Mouse (Mus musculus) kidney, adult 9 months (tissue): ENCODE measurements around the gene Tha1.
A peak's percentile ranks its signal among the peaks of the same experiment; 100 is the strongest.
"Not testable (repeated sequence)": the region's sequence is repeated elsewhere in the genome, so short reads cannot be mapped to it uniquely, and the experiment has no call there.

Experiments used
- DNase-seq: peaks from one replicate; pipeline ENCODE4 v3.0.0; 2022

Gene Tha1

DNA sequence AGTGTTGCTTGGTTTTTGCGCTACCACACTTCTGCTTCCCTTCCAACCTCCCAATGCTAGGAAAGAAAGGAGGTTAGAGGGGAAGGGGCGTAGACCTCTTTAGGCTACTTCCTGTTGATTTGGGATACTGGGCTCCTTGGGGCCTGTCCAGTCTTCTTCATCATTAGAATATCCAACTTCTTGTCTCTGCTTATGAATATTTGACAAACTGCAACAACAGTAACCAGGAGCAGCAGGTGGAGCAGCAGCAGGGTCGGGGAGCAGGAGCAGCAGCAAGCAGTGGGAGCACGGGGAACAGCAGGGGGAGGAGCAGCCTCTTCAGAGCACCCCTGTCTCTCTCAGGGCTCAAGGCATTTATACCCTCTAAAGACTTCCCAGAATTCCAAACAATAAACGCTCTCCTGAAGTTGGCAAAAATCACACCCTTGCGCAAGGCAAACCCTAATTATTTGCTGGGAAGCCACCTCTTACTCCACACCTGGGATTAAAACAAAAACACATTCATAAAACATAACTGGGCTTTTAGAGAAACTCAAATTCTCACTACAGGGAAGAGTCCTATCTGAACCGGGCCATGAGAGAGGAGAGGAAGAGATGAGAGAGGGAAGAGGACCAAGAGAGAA is 25.6 kb downstream of the Tha1 start:
- DNase-seq = peak; percentile 56

DNA sequence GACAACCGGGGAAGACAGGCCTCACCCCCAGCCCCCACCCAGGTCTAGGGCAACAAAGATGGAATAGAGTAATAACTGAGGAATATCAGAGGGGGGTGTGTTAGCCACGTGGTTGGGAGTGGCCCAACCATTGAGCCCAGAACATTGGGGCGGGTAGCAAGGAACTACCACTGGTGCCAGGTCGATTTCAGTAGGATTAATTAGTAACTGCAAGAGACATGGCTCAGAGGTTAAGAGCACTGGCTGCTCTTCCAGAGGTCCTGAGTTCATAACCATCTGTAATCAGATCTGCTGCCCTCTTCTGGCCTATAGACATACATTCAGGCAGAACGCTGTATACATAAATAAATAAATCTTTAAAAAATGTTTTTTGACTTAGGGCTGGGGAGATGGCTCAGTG is 26.6 kb downstream of the Tha1 start:
- peak; percentile 91 for DNase-seq

DNA sequence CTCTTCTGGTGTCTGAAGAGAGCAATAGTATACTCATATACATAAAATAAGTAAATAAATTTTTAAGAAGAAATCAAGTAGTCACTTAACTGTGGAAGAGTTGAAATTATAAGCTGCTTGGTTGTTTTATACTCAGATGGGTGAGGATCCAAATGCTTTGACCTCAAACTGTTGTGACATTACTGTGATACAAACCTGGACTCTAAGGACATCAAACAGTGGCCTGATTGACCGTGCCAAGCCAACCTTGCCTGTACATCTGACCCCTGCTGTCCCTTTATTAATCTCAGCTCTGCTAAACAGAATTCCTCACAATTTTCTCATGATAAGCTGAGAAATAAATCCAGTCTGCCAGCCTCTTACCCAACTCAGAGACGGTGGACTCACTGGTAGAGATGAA is 27.6 kb downstream of the Tha1 start:
- no peak for DNase-seq

DNA sequence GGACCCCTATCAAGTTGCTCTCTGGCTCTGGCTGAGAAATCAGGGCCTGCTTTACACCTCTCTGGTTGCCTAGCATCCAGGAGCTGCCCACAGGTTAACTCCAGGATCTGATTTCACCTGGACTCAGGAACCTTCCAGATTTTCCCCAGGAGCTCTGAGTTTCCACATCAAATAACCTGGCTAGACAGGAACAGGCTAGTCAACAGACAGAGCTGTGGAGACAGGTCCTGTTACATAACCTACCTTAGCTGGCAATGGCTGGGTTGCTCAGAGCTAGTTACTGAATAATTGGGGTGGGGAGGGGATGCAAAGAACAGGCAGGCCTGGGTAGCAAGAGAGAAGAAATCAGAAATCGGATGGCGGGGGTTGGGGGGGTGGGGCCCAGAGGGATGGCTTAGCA is 28.3 kb downstream of the Tha1 start:
- DNase-seq = peak; percentile 91

DNA sequence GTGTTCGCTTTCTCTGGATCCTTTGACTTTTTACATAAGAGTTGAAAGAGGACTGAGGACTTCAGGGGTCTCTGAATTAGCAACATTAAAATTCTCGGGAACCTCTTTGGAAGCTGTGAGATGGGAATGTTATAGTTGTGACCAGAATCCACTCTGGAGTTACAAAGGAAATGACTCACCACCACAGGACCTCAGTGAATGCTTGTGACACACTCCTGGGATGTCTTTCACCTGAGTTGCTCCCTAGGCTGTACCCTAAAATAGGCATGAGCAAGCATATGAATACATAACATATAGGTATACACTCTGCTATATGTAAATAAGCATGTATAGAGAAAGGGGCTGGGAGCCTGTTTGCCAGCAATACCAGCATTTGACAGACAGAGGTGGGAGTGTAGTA is 29.8 kb downstream of the Tha1 start:
- DNase-seq = no peak

DNA sequence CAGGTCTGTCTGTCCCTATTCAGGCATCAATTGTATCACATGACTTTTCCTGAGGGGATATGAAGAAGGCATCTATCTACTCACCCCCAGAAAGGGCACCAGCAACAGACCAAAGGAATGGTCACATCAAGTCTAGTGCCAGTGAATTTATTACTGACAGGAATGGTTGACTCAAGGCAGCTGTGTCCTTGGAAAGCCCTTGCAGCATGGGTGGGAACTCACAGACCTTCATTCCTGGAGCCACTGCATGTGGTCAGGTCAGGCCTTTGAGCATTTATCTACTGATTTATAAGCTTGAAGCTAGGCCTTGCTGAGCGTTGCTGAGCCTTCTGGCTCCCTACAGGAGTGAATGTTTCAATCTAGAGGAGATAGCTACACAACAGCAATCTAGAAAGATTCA is 32.4 kb downstream of the Tha1 start:
- no peak for DNase-seq

DNA sequence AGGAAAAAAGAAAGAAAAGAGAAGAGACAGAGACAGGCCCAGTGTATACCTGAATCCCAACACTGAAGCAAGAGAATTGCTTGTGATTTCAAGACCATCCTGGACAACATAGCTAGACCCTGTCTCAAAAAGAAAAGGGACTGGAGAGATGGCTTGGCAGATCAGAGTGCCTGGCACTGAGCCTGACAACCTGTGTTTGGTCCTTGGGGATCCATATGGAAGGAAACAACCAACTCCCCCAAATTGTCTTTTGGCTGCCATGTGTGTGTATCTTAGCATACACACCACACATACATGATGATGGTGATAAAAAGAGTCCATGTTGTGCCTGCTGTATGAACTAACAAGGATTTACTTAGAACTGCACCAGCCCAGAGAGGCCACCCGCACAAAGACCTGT is 34.3 kb downstream of the Tha1 start:
- DNase-seq = no peak

DNA sequence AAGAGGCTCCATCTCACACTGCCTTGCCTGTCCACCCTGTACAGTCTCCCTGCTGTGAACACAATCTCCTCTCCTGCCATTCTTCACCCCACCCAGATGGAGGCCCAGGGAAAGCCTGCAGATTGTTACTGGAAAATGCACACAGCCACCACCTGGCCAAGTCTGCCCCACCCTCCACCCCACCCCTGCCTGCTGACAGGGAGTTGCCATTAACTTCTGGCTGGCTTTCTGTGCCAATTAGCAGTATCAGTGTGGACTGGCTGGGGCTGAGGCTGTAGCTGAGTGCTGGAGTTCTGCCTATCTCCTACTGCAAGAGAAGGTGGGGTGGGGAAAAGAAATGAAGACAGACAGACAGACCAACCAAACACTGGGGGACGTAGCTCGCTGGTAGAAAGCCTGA is 34.7 kb downstream of the Tha1 start:
- peak; percentile 69 for DNase-seq

DNA sequence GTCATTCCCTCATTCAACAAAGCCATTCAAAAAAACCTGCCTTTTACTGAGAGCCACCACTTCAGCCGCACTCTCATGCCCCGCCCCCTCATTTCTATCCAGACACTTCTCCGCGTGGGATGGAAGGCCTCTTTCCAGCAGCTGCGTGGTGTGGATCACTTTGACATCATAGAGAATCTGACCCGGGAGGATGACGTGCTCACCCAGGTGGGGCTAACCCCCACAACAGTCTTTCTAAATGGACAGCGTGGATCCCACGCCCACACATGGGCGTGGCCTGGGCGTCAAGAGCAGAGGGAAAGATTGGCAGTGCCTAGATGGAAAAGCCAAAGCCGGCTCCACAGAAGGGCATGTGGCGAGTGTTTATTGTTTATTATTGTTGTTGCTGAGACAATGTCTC is 37.0 kb downstream of the Tha1 start:
- DNase-seq = peak; percentile 69

DNA sequence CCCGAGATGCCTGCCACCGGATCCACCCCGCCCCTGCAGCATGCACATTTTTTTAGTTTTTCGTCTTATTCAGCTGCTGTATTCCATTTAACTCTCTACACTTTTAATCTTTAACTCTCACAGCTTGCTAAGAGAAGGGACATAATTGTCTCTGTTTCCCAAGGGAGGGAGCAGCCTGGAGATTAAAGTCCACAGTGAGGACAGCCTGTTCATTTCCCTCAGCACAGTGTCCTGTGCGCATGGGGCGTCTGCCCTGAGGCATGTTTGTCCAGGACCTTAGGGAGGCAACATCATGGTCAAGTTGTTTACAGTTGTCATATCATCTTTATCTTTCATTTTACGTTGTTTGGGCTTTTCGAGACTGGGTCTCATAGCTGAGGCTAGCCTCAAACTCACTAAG is 39.2 kb downstream of the Tha1 start:
- DNase-seq = peak; percentile 92

DNA sequence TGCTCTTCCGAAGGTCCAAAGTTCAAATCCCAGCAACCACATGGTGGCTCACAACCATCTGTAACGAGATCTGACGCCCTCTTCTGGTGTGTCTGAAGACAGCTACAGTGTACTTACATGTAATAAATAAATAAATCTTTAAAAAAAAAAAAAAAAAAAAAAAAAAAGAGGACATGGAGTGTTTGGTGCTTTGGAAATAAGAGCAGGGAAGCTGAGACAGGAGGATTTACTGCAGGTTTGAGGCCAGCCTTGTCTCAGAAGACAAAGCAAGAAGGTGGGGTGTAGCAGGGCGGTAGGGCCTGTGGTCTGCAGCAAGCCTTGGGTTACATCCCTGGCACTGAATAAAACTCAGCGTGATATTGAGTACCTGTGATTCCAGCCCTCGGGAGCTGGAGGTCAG is 39.8 kb downstream of the Tha1 start:
- DNase-seq = not testable (repeated sequence)

DNA sequence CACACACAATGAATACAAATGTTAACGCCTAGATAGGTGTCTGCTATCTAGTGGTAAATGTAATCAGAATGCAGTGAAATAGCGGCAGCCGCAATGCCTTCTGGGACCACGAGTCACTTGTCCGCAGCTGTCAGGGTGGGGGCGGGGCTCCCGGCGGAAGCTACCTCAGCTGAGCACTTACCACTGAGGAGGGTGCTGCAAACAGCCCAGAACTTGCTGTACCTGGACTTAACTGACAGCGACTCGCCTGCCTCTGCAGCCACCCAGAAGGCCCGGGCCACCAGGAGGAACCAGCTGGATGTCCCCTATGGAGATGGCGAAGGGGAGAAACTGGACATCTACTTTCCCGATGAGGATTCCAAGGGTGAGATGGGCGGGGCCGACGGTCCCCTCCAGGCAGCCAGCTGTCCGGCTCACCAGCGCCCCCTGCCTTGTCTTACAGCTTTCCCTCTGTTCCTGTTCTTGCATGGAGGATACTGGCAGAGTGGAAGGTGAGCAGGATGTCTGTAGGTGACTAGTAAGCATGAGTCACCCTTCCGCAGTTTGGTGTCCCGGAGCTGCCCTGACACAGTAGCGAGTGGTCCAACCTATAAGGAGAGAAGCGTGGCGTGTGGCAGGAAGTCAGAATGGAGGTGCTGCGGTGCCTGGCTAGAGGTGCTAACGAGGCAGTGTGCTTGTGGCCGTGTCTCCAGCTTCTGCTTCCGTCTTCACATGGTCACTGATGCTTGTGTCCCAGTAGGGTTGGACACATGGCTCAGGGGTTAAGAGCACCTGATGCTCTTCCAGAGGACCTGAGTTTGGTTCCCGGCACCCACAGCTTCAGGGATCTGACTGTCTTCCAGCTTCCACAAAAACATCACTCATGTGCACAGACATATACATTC is 41.0 kb downstream of the Tha1 start:
- DNase-seq = peak; percentile 80

DNA sequence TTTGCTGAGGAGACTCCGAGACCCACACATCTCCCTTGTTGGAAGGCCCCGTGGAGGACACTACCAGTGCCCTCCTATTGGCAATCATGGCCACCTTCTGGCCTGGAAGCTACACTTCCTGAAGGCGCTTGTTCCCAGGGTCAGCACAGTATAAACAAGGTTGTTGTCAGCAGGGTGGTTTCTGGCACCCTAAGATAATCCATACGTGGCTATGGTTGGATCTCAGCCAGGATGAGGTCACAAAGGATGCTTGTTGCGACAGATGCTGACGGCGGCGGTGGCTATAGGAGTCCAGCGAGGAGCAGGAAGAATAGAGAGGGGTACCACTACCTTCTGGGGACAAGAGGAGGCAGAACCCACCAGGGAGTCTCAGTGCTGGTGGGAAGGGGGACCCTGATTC is 42.9 kb downstream of the Tha1 start:
- no peak for DNase-seq

DNA sequence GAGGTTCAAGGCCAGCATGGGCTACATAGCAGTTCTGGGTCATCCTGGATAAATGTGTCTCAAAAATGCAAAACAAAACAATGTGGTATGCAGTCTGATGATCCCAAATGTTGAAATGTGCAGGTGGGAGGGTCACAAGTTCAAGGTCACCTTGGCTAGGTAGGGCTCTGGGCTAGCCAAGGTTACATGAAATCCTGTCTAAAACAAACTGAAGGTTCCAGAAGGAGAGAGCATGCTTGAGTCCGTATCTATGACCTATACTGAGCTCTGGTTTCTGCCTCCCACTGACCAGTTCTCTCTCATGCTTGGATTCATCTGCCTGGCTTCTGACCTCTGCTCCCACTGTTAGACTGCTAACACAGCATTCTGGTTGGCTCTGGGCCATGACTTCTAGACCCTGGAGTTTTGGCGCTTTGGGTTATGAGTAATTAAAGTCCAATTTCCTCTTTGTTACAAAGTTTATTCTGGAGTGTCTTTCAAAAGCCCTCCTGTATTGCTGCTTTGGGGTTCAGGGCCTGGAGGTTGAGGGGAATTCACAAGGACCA is 43.5 kb downstream of the Tha1 start:
- peak; percentile 97 for DNase-seq

DNA sequence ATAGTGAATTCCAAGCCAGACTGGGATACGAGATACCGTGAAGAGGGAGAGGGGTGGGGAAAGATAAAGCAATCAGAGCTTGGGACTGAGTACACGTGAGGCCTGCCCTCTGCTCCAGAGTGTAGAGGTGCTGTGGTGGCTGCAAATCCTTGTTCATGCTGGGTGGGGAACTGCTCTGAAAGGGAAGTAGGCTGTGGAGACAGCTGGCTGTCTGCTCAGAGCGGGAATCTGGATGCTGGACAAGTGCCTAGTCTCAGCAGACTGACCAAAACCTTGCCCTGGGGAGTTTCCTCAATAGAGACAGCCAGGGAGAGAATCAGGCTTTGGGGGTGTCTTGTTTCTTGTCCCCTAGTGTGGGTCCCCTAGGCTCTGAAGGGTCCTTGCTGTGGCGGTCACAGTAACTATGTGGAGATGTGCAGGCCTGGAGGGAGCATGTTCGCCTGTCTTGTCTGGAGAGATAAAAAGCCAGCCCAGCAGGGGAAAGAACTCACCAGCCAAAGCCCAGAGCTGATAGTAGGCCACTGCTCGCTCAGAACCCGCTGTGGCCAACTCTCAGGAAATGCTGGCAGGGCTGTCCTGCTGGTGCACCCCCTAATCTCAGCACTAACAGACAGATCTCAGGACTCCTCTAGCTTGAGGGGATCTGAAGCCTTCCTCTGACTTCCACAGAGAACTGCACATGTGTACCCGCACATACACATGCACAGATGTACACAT is 44.2 kb downstream of the Tha1 start:
- peak; percentile 72 for DNase-seq

DNA sequence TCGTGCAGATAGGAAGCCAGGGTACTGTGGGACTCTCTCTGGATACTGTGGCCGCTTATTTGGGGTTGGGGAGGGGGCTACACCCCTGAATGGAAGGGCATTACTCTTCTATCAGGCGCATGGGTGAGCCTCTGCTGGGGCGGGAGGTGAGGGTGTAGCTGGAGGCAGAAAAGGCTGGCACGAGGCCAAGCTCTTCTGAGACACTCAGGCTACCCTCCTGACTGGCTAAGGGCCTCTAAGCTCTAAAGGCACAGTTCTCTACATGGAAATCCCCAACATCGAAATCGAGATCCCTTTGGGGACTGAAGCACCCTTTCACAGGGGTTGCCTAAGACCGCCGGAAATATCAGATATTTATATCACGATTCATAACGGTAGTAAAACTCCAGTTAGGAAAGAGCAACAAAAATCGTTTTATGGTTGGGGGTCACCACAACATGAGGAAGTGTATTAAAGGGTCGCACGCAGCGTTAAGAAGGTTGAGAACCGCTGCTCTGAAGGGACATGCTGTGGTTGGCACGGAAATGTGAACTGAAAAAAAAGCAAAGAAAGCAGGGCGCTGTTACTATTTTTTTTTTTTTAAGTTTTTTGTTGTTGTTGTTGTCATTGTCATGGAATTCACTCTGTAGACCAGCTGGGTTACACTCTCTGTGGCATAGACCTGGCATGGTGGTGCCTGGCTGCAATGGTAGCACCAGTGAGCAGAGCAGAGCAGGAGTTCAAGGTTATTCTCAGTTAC is 45.0 kb downstream of the Tha1 start:
- peak; percentile 62 for DNase-seq

DNA sequence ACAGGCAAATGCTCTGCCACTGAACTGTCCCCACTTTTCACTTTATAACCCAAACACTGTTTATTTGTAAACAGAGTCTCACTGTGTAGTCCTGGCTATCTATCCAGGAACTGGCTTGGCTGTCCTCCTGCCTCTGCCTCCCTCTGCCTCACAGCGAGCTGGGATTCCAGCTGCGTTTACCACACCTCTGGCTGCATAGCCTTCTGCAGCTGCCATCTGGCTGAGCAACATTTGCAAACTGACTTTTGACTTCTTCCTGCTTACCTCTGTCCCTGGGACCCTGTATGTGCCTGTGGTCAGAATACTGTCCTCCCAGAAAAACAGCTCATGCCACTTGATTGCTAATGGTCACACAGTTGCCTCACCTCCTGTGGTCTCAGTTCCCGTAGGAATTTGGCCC is 45.9 kb downstream of the Tha1 start:
- DNase-seq = no peak

DNA sequence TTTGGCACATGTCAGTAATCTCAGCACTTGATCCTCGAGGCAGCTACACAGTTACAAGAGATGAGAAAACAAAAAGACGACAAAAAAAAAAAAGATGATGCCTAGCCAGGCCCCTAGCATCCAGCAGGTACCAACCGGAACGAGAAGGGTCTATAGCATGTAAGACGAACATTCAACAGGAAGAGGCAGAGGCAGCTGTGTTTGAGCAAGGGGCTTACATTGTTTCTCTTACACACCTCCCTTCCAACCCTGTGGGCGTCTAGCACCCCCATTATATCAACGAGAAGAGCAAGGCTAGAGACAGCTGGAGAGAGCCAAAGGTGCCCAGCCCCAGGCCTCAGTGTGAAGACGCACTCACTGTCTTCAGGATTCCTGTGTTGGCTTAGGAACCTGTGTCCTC is 46.4 kb downstream of the Tha1 start:
- no peak for DNase-seq

DNA sequence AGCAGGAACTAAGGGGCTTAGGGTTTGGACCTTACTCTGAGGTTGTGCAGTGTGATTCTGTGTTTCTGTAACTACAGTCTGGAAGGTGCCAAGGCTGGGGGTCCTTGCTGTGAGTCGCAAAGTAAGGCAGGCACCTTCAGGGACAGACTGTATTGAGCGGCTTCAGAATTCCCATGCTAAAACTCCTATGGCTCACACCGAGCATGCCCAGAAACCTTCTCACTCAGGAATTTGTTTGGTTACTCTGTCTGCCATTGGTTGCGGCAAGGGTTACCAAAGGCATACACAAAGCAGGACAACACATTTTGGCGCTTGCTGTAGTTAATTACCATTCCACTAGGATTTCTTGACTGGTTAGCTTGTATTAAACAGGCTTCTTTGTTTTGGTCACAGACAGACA is 47.1 kb downstream of the Tha1 start:
- peak; percentile 59 for DNase-seq

DNA sequence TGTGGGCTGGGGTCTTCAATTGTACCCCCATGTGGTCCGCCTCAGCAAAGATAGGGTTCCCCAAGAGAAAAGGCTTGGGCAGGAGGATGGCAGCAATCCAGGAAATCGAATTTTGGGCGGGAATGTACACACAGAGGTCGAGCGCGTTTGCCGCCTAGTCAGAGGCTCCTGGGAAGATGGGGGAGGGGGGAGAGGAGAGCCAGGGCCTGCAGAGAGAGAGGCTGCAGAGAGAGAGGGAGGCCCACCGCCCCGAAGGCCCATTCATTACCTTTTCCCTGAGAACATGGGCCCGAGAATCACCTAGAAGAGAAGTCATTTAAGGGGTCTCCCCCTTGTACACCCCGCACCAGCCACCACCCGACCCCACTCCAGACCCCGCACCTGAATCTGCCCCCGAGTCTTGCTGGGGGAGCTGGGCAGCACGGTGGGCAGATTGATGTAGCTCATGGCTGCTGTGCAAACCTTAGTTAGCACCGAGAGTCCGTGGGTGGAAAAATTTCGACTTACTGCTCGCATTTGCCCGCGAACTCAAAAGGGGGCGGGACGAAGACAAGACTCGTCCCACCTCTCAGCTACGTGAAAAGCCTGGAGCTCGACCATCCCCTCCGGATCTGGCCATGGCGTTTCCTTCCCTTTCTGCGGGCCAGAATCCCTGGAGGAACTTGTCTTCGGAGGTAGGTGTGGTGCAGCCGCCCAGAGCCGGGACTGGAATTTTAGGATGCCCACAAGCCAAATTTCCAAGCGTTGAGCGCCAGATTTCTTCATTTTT is 47.8 kb downstream of the Tha1 start, which contains the start of the genes Afmid and Tk1:
TSS of gene Afmid (plus strand) at position 592 of the 769 bp plus-strand sequence.
TSS of gene Tk1 (minus strand) at position 760 of the 769 bp plus-strand sequence.
- DNase-seq = peak; percentile 90

DNA sequence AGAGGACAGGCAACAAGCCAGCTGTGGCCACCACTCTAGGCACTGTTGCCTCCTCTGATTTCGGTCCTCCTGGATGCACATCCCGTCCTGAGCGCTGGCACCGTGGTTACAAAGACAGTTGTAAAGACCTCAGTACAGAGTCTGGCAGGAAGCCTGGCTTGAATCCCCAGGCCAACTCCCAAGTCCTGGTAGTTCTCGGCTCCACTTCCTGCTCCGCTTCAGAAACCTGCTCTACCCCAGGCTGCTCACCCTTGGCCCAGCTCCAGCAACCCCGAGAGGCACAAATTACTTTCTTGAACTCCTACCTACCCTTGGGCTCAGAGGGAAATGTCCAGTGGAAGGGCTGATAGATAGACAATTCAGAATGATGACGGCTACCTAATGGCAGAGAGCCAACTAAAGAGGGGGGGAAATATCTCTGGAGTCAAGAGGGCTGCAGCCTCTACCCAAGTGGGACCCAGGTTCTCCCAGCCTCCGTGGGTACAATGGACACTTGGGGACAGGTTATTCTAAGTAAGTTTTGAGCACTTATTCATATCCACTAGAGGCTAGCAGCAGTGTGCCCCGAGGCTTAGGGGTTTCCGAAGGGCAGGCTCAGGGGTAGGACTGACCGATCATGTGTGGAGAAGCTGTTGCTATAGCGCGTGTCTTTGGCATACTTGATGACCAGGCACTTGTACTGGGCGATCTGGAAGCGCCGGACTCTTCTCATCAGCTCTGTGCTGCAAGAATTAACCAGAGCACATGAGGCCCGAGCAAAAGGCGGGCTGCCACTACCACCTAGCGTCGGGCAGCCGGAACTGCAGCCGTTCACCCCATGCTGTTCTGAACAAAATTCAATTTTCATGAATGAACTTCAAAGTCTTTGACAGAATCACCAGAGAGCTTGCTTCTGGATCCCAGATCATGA is 49.0 kb downstream of the Tha1 start:
- peak; percentile 89 for DNase-seq
